Mouse (Mus musculus) ovary, postnatal 14 days (tissue): ENCODE measurements around the gene Fance.
A peak's percentile ranks its signal among the peaks of the same experiment; 100 is the strongest.
"Not testable (repeated sequence)": the region's sequence is repeated elsewhere in the genome, so short reads cannot be mapped to it uniquely, and the experiment has no call there.

ENCODE experiments used
- DNase-seq: peaks from one replicate; pipeline ENCODE4 v3.0.0; 2022; ENCODE audit warnings: low spot score

The Fance gene

DNA sequence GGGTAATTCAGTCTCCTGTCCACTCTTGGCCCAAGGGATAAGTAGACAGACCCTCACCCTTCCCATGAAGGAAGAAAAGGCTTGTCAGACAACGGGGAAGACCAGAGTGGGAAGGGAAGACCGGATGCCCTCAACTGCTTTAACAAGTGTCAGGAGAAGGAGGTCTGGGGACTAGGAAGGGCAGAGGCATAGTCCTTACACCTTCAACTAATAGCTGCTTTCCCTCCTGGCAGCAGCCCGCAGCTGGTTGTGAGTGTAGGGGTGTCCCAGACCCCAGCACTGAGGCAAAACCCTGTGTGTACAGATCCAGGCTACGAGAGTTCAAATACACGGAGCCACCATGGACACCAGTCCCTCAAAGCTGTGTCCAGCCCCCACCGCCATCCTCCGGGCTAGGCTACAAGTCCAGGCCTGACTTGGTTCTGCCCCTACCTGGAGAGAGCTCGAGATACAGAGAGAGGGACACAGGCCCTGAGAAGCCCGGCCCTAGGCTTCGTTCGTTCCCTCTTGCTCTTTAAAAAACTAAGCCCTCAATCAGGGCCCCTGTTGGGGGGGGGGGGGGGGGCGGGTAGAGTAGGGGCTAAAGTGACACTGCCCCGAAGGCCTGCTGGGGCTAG, 36.1 kb downstream of the Fance start:
- no peak for DNase-seq

DNA sequence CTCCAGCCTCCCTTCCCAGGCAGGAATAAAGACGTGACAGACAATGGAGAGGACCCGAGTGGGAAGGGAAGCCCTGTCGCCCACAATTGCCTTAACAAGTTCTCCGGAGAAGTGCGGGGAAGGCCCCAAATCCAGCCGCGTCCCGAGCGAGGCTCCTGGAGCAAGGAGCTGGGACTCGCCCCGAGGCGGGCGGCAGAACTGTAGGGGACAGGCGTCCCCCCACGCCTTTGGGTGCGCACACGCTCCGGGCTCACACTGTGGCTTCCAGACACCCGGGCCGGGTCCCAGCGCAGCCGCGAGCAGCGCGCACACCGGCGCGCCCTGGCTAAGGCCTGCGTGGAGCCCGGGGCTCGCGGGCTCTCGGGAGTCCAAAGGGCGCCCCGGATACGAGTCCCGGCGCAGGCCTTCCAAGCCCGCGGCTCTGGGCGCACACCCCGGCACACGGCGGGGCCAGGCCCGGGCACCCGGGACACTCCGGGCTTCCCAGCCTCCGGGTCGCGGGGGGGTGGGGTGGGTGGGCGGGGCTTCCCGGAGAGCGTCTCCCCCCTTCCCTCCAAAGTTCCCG, 36.7 kb downstream of the Fance start:
- DNase-seq, result no peak

DNA sequence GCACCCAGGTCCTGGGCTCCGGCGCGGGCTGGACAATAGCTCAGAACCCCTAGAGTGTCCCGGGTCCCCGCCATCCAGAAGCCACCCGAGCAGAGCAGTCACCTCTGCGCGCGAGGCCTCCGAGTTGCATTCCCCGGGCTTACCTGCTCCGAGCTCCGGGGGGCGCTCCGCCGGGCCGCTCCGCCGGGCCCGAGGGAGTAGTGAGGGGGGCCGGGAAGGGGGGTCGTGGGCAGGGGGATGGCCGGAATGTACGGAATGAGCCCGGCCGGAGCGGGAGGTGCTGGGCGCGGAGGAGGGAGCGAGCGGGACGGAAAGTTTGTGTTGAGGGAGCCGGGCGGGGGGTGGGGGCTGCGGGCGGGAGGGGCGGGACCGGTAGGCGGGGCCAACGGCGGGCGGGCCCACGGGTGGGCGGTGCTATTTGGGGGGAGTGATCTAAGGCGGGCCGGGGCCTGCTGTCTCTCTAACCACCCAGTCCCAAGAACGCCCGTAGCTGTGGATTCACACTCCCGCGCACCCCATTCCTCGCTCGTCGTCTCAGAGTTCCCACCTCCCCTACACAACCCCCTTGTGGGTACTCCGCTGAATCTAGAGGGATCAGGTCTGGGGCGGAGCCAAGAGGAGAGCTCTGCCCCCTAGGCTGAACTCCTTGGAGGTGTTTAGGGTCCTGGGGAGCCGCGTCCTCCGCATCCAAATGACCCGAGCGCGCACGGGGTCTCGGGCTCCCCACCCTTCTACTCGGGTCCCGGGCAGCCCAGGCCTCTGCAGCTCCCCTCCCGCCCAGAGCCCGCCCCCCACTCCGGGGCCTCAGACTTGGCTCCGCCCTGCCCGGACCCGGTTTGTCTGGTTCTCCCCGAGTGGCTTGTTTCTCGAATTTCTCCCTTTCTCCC, 37.4 kb downstream of the Fance start, which contains the start of gene Tead3:
Tead3 (minus strand) TSS at position 352 of the 887 bp plus-strand sequence.
- peak; percentile 74 for DNase-seq

DNA sequence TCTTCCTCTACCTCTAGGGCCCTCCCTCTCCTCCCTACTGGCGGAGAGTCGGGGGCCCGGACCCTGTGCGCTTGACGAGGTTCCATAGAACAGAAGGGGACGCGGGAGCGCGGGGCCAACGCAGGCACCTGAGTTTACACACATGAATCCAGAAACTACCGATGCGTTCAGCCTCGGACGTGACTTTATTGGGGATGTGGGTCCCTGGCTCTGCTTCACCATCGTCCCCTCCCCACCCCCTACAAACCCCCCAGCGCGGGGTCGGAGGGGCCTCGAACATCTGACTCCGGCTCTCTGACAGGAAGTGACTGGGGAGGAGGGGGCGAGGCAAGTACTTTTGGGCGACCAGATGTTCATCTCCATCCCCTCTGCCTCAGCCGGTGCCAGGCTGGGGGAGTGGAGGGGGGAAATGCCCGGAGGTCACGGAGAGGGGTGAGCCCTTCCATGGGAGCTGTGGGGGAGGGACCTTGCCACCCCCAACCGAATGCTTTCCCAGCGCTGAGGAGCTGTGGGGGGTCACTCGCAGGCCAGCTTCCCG, 38.1 kb downstream of the Fance start:
- no peak for DNase-seq

DNA sequence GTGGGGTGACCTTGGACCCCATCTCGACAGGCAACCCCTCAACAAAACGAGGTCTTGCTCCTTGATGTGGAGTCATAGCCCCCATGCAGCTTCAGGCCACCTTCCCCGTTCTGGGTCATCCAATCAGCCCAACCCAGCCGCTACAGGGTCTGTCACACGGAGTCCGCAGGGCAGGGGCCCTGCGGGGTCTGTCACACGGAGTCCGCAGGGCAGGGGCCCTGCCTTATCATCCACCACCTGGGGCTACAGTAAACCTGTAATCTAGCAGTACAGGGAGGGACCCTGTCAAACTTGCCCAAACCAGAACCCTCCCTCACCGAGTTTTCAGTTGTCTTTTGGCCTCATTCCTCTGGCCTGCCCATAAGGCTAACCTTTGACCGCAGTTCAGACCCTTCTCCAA, 38.7 kb downstream of the Fance start:
- DNase-seq, result no peak

DNA sequence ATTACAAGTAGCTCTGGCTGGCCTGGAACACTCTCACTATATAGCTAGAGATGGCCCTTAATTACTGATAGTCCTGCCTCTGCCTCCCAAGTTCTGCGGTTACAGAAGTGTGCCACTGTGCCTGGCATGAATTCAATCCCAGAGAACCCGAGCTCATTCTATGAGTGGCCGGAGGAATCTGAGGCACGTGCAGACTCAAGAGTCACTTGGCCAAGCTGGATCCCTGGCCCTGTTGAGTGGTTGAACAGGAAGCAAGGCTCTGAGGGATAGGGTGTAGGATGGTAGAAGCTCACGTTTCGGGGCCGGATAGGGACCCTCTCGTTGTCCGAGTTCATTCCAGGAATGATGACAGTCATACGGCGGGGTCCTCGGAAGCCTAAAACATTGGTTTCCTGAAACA, 42.6 kb downstream of the Fance start:
- DNase-seq, result no peak

DNA sequence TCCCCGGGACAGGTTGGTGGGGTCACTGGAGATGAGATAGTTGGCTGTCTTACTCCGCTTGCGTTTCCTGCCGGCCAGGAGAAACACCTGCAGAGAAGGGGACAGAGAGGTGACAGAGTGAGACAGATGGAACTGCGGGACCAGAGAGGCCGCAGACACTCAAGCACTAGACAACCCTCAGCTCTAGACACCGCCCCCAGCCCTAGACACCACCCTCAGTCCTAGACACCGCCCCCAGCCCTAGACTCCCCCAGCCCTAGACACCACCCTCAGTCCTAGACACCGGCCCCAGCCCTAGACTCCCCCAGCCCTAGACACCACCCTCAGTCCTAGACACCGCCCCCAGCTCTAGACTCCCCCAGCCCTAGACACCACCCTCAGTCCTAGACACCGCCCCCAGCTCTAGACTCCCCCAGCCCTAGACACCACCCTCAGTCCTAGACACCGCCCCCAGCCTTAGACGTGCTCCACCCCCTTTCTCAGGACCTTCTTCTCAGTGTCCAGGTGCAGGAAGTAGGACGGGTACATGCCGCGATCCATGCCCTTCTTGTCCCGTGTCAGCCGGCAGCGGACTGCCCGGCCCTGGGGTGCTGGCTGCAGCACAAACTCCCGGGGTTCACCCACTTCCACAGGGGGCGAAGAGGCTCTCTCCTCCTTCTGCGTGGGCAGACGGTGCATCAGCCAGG, 45.4 kb downstream of the Fance start:
- DNase-seq, result not testable (repeated sequence)

DNA sequence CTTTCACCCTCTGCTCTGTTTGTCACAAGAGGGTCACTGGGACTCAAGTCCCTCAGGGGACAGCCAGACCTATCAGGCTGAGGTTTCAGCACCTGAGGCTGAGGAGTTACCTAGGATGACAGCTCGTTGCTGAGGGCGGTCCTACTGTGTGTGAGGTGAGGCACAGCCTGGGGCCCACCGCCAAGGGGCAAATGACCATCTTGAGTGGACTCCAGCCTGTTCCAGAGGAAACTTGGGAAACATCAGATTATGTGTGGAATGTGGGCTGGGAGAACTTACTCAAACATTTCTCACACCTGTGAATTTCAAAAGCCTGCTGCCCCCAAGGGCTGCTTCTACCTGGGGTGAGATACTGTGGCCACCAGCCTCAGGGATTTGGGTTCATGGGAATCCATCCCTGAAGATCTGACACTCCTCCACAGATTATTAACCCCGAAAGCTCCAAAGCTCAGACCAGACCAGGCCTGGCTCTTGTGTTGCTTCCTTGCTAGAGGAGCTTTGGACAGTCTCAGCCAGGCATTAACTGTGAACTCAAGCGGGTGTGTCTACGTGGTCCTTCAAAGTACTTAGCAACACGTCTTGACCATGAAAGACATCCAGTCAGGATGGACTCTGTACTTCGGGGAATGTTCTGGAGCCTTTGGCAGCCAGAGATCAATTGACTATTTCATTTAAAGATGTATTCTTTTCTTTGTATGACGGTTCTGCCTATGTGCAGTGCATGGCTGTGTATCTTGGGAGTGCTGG, 47.4 kb downstream of the Fance start:
- DNase-seq, result no peak

DNA sequence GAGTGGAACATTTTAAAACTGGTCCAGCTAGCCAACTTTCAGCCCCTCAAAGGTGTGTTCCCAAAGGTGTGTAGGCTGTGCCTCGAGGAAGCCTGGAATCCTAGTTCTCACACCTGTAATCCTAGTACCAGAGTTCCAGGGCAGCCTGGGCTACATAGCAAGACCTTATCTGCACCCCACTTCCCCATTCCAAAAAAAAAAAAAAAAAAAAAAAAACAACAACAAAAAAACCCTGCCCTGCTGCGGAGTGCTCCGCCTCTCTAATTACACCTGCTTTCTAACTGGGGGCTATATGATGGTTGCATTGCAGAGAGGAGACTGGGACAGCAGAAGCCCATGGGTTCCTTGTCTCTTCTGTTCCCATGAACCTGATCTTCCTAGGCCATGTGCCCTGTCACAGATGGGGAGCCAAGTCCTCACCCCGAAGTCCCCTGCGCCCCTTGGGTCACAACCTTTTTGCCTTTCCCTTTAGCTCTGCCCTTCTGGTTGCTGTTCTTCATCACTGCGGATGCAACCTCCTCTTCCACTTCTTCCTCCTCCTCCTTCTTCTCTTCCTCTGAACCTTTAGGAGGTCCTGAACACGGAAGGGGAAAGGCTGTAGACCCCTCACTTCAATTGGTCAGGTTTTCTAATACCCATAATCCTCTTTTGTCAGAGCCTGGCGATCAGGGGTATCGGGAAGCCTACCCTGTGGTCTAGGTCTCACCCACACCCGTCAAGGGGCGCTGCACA, 48.8 kb downstream of the Fance start:
- no peak for DNase-seq

DNA sequence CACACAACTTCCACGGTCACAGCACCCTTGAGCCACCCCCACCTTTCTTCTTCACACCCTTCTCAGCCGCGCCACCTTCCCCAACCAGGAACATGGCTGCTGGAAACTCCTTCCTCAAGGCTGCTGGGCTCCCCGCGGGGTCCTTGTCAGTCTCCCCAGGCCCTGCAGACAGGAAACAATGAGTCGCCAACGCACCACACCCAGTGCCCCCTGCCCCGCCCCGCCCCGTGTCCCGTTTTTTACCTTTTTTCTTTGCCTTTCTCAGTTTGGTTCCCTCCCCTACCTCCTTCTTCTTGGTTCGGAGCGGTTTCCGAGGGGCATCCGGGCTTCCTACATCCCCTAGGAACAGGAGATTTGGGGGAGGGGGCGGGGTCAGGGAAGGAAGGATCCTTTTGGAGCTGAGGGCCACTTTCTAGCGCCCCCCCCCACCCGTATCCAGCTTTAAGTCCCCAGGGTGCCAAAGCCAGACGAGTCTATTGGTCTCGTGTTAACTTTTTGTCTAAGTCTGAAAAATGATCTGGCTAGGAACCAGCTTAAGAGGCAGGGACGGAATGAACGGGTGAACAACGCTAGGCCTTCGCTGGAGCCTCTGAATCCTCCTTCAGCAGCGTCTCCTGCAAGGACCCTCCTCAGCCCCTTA, 49.5 kb downstream of the Fance start:
- DNase-seq, result no peak

DNA sequence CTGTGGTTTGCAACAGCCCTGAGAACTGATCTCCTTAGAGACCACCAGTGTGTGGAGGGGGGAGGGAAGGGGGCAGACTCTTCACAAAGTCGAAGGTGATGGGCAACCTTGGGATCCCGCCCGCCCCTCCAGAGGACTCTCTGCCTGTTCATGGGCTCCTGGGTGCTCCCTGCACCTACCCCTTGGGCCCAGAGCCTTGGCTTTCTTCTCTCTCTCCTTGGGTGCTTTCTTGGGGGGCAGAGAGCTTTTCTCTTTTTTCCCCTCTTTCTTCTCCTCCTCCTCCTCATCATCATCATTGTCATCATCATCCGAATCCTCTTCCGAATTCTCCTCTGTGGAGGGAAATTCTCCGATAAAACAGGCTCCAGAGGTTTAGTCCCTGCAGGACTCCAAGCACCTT, 50.2 kb downstream of the Fance start:
- no peak for DNase-seq

DNA sequence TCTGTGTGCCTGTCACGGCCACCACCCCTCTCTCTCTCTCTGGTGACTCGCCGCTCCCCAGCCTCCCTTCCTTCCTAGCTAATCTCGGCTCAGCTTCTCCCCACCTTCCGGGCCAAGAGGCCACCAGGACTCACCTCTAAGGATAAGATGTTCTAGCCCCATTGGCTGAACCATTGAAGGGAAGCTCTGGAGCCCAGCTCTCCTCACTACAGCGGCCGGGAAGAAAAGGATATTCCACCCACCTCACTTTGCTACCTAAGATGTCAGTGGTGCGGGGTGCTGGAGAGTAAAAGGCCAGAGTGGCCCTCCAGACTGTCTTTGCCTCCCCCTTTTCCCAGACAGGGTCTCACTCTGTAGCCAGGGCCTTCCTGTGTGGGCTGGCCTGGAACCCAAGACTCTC, 51.8 kb downstream of the Fance start, which contains the start of gene Tulp1:
Tulp1 (minus strand) TSS at position 101 of the 400 bp plus-strand sequence.
- DNase-seq, result no peak

DNA sequence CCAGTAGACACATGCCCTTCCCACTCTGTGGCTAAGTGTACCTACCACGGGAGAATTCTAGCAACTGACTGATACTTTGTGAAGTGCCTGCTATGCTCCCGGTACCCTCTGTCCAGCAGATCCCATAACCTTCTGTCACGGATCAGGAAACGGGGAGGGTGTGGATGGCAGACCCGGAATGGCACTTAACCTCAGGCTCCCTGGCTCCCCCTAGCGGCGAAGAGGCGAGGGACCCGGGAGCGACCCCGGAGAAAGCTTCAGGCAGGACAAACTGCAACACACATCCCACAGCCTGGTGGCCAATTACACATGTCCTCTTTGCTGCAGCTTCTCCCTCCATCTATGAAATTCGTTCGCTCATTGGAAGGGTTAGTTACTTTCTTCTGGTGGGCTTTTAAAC, 55.1 kb downstream of the Fance start:
- DNase-seq, result peak; percentile 78

DNA sequence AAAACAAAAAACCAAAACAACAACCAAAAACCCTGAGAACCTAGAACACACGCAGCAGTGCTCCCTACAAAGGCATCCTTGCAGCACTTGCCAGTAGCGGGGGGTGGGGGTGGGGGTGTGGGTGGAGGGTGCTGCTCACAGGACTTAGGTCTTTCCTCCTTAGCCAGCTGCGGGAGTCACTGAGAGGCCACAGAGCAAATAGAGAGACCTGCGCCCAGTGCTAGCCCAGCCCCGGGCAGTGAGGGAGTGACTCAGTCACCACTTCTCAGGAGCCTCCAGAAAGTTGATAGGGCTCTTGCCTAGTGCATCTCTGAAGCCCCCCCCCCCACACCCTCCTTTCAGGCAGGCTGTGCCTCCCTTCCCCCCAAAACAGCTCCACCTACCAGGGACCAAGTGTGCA, 55.7 kb downstream of the Fance start:
- no peak for DNase-seq

DNA sequence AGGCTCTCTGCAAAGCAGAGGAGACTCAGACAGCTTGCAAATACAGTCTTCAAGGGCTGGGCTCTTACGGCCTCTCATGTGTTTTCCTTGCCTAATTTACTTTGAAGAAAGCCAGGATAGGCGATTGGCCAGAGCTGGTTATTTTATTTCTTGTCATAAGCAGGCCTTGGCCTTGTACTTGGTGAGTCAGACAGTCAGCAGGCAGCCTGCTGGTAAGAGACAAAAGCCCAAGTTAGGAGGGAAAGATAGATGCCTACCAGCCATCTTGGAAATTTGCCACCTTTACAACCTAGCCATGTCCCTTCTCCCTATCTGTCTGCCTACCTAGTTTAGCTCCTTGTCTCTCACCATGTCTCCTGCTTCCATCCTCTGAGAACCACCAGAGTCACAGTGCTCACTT, 58.0 kb downstream of the Fance start:
- DNase-seq, result no peak

DNA sequence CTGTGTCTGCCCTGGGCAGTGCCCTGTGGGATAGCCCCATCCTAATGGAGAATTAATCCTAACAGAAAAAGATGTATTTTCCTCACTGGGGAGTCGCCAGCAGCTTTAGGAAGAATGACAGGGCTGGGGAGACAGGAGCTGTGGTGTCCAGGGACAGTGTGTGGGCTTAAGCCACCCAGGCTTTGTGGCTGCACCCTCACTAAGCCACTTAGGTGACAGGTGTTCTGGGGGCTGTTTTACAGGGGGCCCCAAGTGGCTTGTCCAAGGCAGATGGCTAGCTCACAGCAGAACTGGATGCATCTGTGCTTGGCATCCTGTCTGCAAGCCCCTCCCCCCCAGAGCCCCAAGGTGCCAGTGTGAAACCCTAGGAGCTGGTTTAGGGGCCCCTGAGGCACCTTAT, 58.6 kb downstream of the Fance start:
- DNase-seq, result no peak

DNA sequence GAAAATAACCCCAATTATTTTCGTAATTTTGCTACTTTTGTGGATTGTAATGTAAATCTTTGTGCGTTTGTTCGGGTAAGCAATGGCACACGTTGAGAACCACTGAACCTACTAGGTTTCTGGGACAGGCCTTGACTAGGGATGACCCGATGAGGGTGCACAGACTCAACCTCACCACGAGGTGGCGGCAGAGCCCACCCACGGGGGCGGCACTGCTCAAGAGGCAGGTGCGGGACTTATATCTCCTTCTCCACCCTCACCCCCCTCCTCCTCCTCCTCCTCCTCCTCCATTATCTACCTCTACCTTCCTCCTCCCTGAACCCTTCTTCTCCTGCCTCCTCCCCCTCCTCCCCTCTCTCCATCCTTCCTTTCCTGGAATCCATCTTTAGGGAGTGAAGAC, 60.5 kb downstream of the Fance start:
- DNase-seq, result peak; percentile 53

DNA sequence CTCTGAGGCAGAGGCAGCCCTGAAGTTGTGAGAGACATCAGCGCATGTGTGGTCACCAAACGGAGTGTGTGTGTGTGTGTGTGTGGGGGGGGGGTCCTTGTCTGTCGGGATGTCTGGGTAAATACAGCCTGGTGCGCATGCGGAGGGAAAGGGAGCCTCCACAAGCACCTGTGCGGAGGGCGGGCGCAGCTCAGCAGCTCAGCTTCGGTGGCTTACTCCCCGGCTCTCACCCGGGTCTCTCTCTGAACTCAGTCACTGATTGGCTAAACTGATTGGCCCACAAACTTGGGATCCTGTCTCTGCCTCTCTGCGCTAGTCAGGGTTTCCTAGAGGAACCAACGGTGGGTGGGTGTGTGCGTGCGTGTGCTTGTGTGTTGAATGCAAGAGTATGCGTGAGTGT, 61.2 kb downstream of the Fance start:
- DNase-seq, result no peak

DNA sequence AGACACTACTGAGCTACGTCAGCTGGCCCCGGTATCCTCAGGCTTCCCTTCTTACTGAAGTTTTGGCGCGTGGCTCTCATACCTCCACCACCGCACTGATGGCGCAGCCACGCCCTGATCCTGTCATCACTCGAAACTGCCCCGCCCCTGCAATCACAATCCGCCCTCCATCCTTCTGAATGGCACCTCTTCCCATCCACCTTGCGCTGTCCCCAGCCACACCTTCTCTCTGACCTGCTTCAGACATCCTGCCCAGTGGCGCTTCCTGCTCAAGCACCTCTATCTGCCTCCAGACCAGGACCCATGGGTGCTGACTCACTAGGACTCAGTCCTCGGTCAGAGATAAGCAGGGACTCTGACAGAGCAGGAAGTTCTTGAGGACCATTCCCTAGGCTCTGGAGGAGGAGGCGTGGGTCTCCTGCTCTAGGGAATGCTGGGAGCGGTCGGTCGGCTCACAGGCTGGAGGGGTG, 62.3 kb downstream of the Fance start:
- no peak for DNase-seq
